Mouse (Mus musculus) spleen, postnatal 10 days (tissue): ENCODE results near the gene Rprm.
A peak's percentile ranks its signal among the peaks of the same experiment; 100 is the strongest.

Experiments
- DNase-seq, 2 experiments: peaks; one replicate each; pipeline ENCODE4 v3.0.0; 2021 to 2022; ENCODE audit warnings: low spot score in 2 of 2

The Rprm gene

GRCm38 (mm10) chr2:54085430-54086087 is at the start of gene Rprm:
Rprm (minus strand) TSS chr2:54085552.
- DNase-seq: peak; percentile 31 to 72

- DNase-seq: no peak
These were observed 34.0 kb upstream of the Rprm start for GRCm38 (mm10) chr2:54119305-54119704.

- peak in 1 of 2 experiments; percentile 19 for DNase-seq
These were observed 33.5 kb upstream of the Rprm start for GRCm38 (mm10) chr2:54118881-54119280.

- no peak for DNase-seq
These were observed 25.9 kb upstream of the Rprm start for GRCm38 (mm10) chr2:54111294-54111693.

DNA sequence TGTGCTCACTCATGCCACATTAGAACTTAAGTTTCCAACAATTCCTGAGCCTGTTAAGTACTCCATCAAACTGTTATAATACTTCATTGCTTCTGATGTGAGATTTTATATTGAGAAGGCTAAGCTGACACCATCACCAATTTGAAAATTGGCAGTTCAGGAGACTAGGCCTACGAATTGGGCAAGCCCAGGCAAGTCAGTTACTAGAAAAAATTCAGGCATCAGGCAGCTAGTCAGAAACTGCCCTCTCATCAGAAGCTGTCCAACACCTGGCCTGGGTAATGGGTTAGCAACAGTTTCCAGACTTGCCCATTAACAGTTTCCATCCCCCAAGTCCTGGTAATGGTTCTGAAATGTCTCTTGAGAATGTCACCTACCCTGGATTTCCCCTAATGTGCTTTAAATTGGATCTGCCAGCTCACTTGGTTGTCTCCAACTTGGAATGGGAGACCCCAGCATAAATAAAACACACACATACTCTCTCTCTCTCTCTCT is 20.9 kb upstream of the Rprm start:
- DNase-seq: no peak

- no peak for DNase-seq
These were observed 14.6 kb upstream of the Rprm start for GRCm38 (mm10) chr2:54099939-54100338.

- DNase-seq: no peak
These were observed 7.3 kb upstream of the Rprm start for GRCm38 (mm10) chr2:54092616-54093015.

DNA sequence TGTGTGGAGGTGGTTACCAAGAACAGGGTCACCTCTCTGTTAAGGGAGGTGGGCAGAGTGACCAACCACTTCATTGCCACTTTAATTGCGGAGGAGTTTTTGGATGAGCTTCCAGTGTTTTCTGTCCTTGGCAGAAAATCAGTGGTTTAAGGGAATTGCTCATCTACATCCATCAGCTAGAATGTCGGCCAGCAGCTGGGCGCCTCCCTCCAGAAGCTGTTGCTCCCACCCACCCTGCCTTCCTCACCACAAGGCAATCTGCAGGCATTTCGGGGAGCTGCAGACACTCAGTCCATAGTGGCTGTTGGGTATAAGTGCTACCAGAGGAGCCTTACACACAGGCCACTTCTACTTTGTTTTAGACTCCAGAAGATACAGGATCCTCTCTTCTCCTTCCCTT is 902 bp upstream of the Rprm start:
- DNase-seq: no peak

DNA sequence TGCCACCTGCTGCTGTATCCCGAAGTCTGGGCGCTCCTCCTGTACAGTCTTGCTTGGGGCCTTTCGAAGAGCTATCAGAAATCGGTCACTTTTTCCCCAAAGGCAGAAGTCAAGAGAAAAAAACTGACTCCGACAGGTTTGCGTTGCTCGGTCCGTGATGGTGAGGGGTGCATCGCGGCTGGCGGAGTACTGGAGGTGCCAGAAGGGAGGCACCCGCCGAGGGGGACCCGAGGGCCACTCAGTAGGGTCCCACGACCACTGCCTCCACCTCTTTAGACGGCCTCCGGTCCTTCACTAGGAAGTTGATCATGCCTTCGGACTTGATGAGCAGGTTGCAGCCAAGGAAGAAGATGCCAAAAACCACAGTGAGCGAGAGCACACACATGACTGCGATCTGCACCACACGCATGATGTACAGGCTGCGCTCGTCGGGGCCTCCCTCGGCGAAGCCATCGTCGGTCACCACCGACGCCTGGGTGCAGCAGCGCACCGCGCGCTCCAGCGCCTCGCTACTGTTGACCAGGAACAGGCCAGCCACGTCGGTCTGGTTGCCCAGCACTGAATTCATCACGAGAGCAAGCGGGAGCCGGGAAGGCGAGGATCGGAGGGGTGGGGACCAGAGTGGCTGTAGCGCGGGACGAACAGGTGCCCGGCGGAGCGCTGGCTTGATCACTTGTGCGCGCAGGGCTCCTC is 469 bp downstream of the Rprm start:
- DNase-seq: no peak

DNA sequence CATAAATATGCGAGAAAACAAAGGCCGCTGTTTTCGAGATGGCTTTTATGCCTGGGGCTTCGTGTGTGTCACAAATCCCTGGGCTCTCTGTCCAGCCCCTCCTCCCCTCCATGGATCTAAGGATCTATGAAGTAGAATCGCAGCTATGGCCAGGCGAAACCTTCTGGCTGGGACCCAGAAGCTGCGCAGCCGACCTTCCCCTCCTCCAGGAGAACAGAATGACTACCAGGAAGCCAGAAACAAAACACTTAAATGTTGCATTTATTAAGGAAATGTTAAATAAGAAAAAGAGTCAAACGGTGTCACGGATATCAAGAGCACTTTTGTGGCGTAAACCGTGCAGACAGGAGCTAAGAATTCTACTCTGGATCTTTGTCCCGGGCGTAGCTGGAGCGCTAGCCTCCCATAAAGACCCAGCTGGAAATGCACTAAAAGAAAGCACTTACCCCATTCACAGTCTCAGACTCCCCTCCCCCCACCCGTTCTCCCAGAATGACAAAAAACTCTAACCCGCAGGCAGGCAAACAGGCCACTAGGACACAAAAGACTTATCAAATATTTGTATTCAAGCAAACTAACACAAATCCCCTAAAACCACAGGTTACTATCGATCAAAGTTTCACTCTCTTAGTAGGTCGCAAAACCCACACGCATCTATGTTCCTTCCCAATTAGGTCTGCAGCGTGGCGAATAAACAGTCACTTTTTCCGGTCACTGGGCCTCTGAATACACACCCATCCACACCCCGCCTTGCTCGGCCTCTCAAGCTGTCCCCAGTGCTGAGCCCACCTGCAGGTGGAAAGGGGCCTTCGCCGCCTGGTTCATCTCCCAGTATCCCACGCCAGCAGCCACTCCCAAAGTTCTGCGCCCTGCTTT is 1.3 kb downstream of the Rprm start:
- DNase-seq: no peak

GRCm38 (mm10) chr2:54078961-54079360 is 6.4 kb downstream of the Rprm start:
- DNase-seq: no peak

- no peak for DNase-seq
These were observed 13.8 kb downstream of the Rprm start for GRCm38 (mm10) chr2:54071526-54071925.

DNA sequence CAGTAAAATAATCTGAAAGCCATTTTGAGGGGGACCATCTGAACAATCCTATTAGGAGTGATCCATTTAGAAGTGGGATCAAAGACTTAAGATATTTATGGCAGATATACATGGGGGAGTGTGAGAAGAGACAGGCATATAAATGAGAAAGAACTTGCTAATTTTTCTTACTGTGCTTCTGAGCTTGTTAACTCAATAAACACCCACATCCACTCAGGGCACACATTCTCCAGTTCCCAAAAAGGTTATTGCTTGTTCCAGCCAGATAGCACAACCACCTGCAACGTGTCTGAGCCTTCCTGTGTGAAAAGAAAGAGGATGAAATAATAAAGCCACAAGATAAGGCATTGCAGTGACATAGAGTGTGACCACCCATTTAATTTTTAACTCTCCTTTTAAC is 22.9 kb downstream of the Rprm start:
- DNase-seq: no peak

DNA sequence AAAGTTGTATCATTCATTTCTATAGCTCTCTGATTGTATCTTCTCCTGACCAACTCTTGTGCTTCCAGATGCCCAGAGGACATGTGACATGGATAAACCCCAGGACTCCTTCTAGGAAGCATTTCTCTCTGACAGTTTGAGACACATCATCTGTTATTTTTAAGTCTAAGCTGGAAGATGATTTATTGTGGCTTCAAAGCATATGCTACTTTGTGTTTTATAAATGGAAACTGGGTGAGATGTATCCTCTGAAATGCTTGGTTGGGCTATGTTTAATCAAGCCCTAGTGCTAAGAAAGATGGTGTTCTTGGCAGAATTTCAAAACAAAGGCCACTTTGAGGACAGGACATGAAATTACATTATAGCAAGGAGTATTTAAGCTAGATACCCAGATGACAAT is 24.3 kb downstream of the Rprm start:
- DNase-seq: no peak
